Mouse (Mus musculus) lung, embryonic 15.5 days (tissue): Measurements from ENCODE around the gene Upf3a. TPM values are rescaled to one million over a fixed set of nuclear protein-coding genes. Genes with fewer than 3 reads are reported as not detected.
"Not testable (repeated sequence)": the region's sequence is repeated elsewhere in the genome, so short reads cannot be mapped to it uniquely, and the experiment has no call there.

Source experiments
- ATAC-seq: fragments of 200-750 bp; cut with Nextera tagmentation; 2 replicates; pipeline ENCODE4 v1.8.0; 2017; ENCODE audit warnings: moderate number of reproducible peaks, borderline replicate concordance; ENCODE audit not compliant: low FRiP score, low TSS enrichment; ENCODE audit errors: extremely low read depth
- H3K27ac ChIP-seq: fragments of 300-500 bp; sonication (generic); 2 replicates; pipeline ENCODE4 v1.5.1; 2015; ENCODE audit warnings: moderate library complexity, mild to moderate bottlenecking, inconsistent platforms
- H3K27me3 ChIP-seq: fragments of 300-500 bp; sonication (generic); 2 replicates; pipeline ENCODE4 v1.6.1; 2015; ENCODE audit warnings: inconsistent platforms
- H3K36me3 ChIP-seq: fragments of 300-500 bp; sonication (generic); 2 replicates; pipeline ENCODE4 v1.6.1; 2015; ENCODE audit warnings: inconsistent platforms
- H3K4me1 ChIP-seq: fragments of 300-500 bp; sonication (generic); 2 replicates; pipeline ENCODE4 v1.6.1; 2015; ENCODE audit warnings: inconsistent platforms
- H3K4me2 ChIP-seq: fragments of 300-500 bp; sonication (generic); 2 replicates; pipeline ENCODE4 v1.6.1; 2015; ENCODE audit warnings: inconsistent platforms, mild to moderate bottlenecking, moderate library complexity
- H3K4me3 ChIP-seq: fragments of 300-500 bp; sonication (generic); 2 replicates; pipeline ENCODE4 v1.5.1; 2015; ENCODE audit warnings: mild to moderate bottlenecking, inconsistent platforms
- H3K9ac ChIP-seq: fragments of 300-500 bp; sonication (generic); 2 replicates; pipeline ENCODE4 v1.6.1; 2015; ENCODE audit warnings: inconsistent platforms
- H3K9me3 ChIP-seq: fragments of 300-500 bp; sonication (generic); 2 replicates; pipeline ENCODE4 v1.6.1; 2016; ENCODE audit warnings: inconsistent platforms
- WGBS: fragments of 180-500 bp; shearing (Covaris S2); methylation state at CpG from one replicate; pipeline ENCODE4 v1.1.7; 2015; 5-methylcytosine and 5-hydroxymethylcytosine counted together
- polyA plus RNA-seq: library from polyadenylated mRNA; unstranded; fragments of >200 nt; fragmentation: Nextera tagmentation; extraction: Ambion mirVana; gene quantifications from 2 replicates; pipeline ENCODE4 v1.2.1, GENCODE M21; 2015

Upf3a gene
- polyA plus RNA-seq, 1 experiment from 2014 or later = 45.4 TPM

- Histone ChIP-seq H3K4me2 (peak overlapping the region; percentile 84), H3K9me3 (no peaks in the 10 kb centered on the region), H3K27ac (peak overlapping the region; percentile 99), H3K4me1 (peaks cover 18% of the 10 kb centered on the region), H3K27me3 (no peaks in the 10 kb centered on the region), H3K36me3 (peaks cover 29% of the 10 kb centered on the region), H3K9ac (peak overlapping the region; percentile 98), H3K4me3 (peak overlapping the region; percentile 86)
- peak; percentile 97 for ATAC-seq
- under 1% methylated on average over 47 of the region's 47 CpGs for WGBS
Measured at GRCm38 (mm10) chr8:13785764-13786299, 417 bp downstream of the Upf3a start.

GRCm38 (mm10) chr8:13789606-13790005 is 4.2 kb downstream of the Upf3a start:
- Histone ChIP-seq H3K27me3 (no peaks in the 10 kb centered on the region), H3K4me3 (no peak overlapping the region), H3K4me2 (no peak overlapping the region), H3K4me1 (peaks cover 13% of the 10 kb centered on the region), H3K9ac (no peak overlapping the region), H3K9me3 (no peaks in the 10 kb centered on the region), H3K27ac (no peak overlapping the region), H3K36me3 (peaks cover 32% of the 10 kb centered on the region)
- no peak for ATAC-seq
- WGBS = 95% methylated on average over 8 of the region's 8 CpGs

- Histone ChIP-seq H3K9me3 (no peaks in the 10 kb centered on the region), H3K27ac (no peak overlapping the region), H3K4me2 (no peak overlapping the region), H3K36me3 (peaks cover 62% of the 10 kb centered on the region), H3K4me1 (no peaks in the 10 kb centered on the region), H3K9ac (no peak overlapping the region), H3K27me3 (no peaks in the 10 kb centered on the region), H3K4me3 (no peak overlapping the region)
- 91% methylated on average over 8 of the region's 8 CpGs for WGBS
- ATAC-seq = no peak
Measured at GRCm38 (mm10) chr8:13793097-13793745, 7.8 kb downstream of the Upf3a start.

- Histone ChIP-seq H3K27me3 (no peaks in the 10 kb centered on the region), H3K27ac (no peak overlapping the region), H3K36me3 (peaks cover 62% of the 10 kb centered on the region), H3K9me3 (no peaks in the 10 kb centered on the region), H3K4me2 (no peak overlapping the region), H3K9ac (no peak overlapping the region), H3K4me3 (no peak overlapping the region), H3K4me1 (no peaks in the 10 kb centered on the region)
- WGBS = 89% methylated on average over 11 of the region's 11 CpGs
- no peak for ATAC-seq
Measured at GRCm38 (mm10) chr8:13793746-13794101, 8.3 kb downstream of the Upf3a start.

- no peaks in the 10 kb centered on the region for H3K9me3 ChIP-seq
- 88% methylated on average over 5 of the region's 5 CpGs for WGBS
- no peak overlapping the region for H3K4me2 ChIP-seq
- peaks cover 52% of the 10 kb centered on the region for H3K36me3 ChIP-seq
- H3K27me3 ChIP-seq = no peaks in the 10 kb centered on the region
- peaks cover 10% of the 10 kb centered on the region; the same call in 1 of the 2 replicates for H3K4me1 ChIP-seq
- ATAC-seq = no peak
- no peak overlapping the region for H3K4me3 ChIP-seq
- H3K27ac ChIP-seq = no peak overlapping the region
- no peak overlapping the region for H3K9ac ChIP-seq
Measured at GRCm38 (mm10) chr8:13797676-13798075, 12.3 kb downstream of the Upf3a start.

- no peak for ATAC-seq
- Histone ChIP-seq H3K27me3 (no peaks in the 10 kb centered on the region), H3K9me3 (no peaks in the 10 kb centered on the region), H3K4me1 (peaks cover 10% of the 10 kb centered on the region; the same call in 1 of the 2 replicates), H3K9ac (no peak overlapping the region), H3K27ac (no peak overlapping the region), H3K36me3 (peaks cover 40% of the 10 kb centered on the region), H3K4me3 (no peak overlapping the region), H3K4me2 (no peak overlapping the region)
- WGBS = 85% methylated on average over 5 of the region's 5 CpGs
Measured at GRCm38 (mm10) chr8:13799566-13799965, 14.2 kb downstream of the Upf3a start.

- Histone ChIP-seq H3K4me3 (no peak overlapping the region), H3K27ac (no peak overlapping the region), H3K4me2 (no peak overlapping the region), H3K9me3 (no peaks in the 10 kb centered on the region), H3K27me3 (no peaks in the 10 kb centered on the region), H3K9ac (no peak overlapping the region), H3K36me3 (no peaks in the 10 kb centered on the region), H3K4me1 (no peaks in the 10 kb centered on the region)
- 50% methylated on average over 7 of the region's 7 CpGs for WGBS
- ATAC-seq = peak; percentile 78
Measured at GRCm38 (mm10) chr8:13828598-13829172, 43.3 kb downstream of the Upf3a start.

- WGBS = 84% methylated on average over 5 of the region's 5 CpGs
- not testable (repeated sequence) for H3K9me3 ChIP-seq, ATAC-seq
Measured at GRCm38 (mm10) chr8:13838289-13838688, 52.9 kb downstream of the Upf3a start, which contains the start of gene AF366264. TSS of gene AF366264 (minus strand) at chr8:13838389.

GRCm38 (mm10) chr8:13843286-13843685 is 57.9 kb downstream of the Upf3a start:
- not testable (repeated sequence) for H3K9ac ChIP-seq, H3K9me3 ChIP-seq, H3K27ac ChIP-seq, ATAC-seq, H3K4me3 ChIP-seq, H3K27me3 ChIP-seq, H3K4me1 ChIP-seq, H3K36me3 ChIP-seq, H3K4me2 ChIP-seq
- 75% methylated on average over 1 of the region's 1 CpGs for WGBS

More at GRCm38 (mm10) chr8:13838289-13838688, 52.9 kb downstream of the Upf3a start, which contains the start of gene AF366264:
- H3K9ac ChIP-seq, H3K27me3 ChIP-seq, H3K4me2 ChIP-seq, H3K4me1 ChIP-seq, H3K4me3 ChIP-seq, H3K27ac ChIP-seq, H3K36me3 ChIP-seq: not testable (repeated sequence)

Other genes with a start within 250 kb of the Upf3a start
- not detected in 2 replicates for gene 1700029H14Rik, start 223.2 kb upstream of the Upf3a start, polyA plus RNA-seq
- gene Rasa3, start 108.0 kb upstream of the Upf3a start, polyA plus RNA-seq = 42.8 and 45.6 TPM in 2 replicates
- gene Cfap97d2, start 79.7 kb upstream of the Upf3a start, polyA plus RNA-seq = 0.17 and 0.24 TPM in 2 replicates
- gene Cdc16, start 27.9 kb upstream of the Upf3a start, polyA plus RNA-seq = 214 and 215 TPM in 2 replicates
- gene AF366264, start 52.8 kb downstream of the Upf3a start, polyA plus RNA-seq = not detected in 2 replicates
- gene Champ1, start 84.0 kb downstream of the Upf3a start, polyA plus RNA-seq = 28.3 and 30.1 TPM in 2 replicates
- 40.8 and 44.1 TPM in 2 replicates for gene Coprs, start 104.7 kb downstream of the Upf3a start, polyA plus RNA-seq